Mouse (Mus musculus) ES-E14 (cell line): Measurements from ENCODE around the gene Atg4a-ps. TPM values are rescaled to one million over a fixed set of nuclear protein-coding genes. Genes with fewer than 3 reads are reported as not detected.
A peak's percentile ranks its signal among the peaks of the same experiment; 100 is the strongest.

ENCODE experiments used
- DNase-seq: peaks from one replicate; pipeline ENCODE4 v3.0.0-alpha.2; 2013; ENCODE audit warnings: low read depth, low spot score
- H3K27ac ChIP-seq: 2 replicates; pipeline ENCODE4 v1.5.1; 2012; ENCODE audit warnings: low read depth, mild to moderate bottlenecking, low read length, moderate library complexity, mixed read lengths; ENCODE audit not compliant: poor library complexity, insufficient read depth, severe bottlenecking
- H3K36me3 ChIP-seq: 2 replicates; pipeline ENCODE4 v1.6.1; 2012; ENCODE audit warnings: mild to moderate bottlenecking, low read length, moderate library complexity, mixed read lengths; ENCODE audit not compliant: control insufficient read depth, poor library complexity, insufficient read depth, severe bottlenecking
- H3K4me1 ChIP-seq, 2 experiments: fragments of 150-350 bp in 1 of 2; sonication (generic) in 1 of 2; 2 replicates each; pipeline ENCODE4 v1.6.1; 2012; ENCODE audit warnings: low read length in 2 of 2, mild to moderate bottlenecking in 1 of 2, mixed read lengths in 1 of 2; ENCODE audit not compliant: control insufficient read depth in 2 of 2, insufficient read depth in 2 of 2, poor library complexity in 1 of 2
- H3K4me3 ChIP-seq, 2 experiments: fragments of 150-350 bp in 1 of 2; sonication (generic) in 1 of 2; 2 replicates each; pipeline ENCODE4 v1.5.1; 2012; ENCODE audit warnings: low read length in 2 of 2, low read depth in 1 of 2, mild to moderate bottlenecking in 1 of 2, mixed read lengths in 1 of 2; ENCODE audit not compliant: insufficient read depth in 1 of 2, poor library complexity in 1 of 2, severe bottlenecking in 1 of 2
- H3K9ac ChIP-seq: 2 replicates; pipeline ENCODE4 v1.6.1; 2012; ENCODE audit warnings: low read depth, mild to moderate bottlenecking, low read length, mixed read lengths; ENCODE audit not compliant: poor library complexity, insufficient read depth, severe bottlenecking
- H3K9me3 ChIP-seq: fragments of 150-350 bp; sonication (generic); 2 replicates; pipeline ENCODE4 v1.6.1; 2012; ENCODE audit warnings: low read depth, mild to moderate bottlenecking, low read length; ENCODE audit not compliant: control insufficient read depth, insufficient read depth
- CHD2 ChIP-seq: IDR thresholded peaks from 2 replicates; pipeline ENCODE4 v1.6.1; 2014; ENCODE audit warnings: mild to moderate bottlenecking, low read depth, low read length, inconsistent platforms
- HCFC1 ChIP-seq: IDR thresholded peaks from 2 replicates; pipeline ENCODE4 v1.6.1; 2012; ENCODE audit warnings: low read length, inconsistent platforms, borderline replicate concordance; ENCODE audit not compliant: insufficient read depth
- MAFK ChIP-seq: IDR thresholded peaks from 2 replicates; pipeline ENCODE4 v1.6.1; 2014; ENCODE audit warnings: mild to moderate bottlenecking, low read depth, low read length, inconsistent platforms; ENCODE audit not compliant: insufficient read depth
- ZC3H11A ChIP-seq: IDR thresholded peaks from 2 replicates; pipeline ENCODE4 v1.6.1; 2012; ENCODE audit warnings: low read depth, mild to moderate bottlenecking, inconsistent platforms, low read length, borderline replicate concordance
- ZNF384 ChIP-seq: IDR thresholded peaks from 2 replicates; pipeline ENCODE4 v1.6.1; 2012; ENCODE audit warnings: low read depth, low read length, inconsistent platforms
- in situ Hi-C, 2 experiments: fragments of 600-800 bp; cut with MboI; formaldehyde crosslinking; loops; one replicate each; pipeline ENCODE4 v1.15.1; 2025; ENCODE audit warnings: low sequenced_read_pairs in 2 of 2, inconsistent platforms in 1 of 2; ENCODE audit not compliant: unreplicated experiment in 2 of 2
- total RNA-seq: library from RNA; depleted of rRNA; stranded (reverse); fragments of 300-350 nt; gene quantifications from 2 replicates; pipeline ENCODE4 v1.2.3, GENCODE M21; 2012

Gene Atg4a-ps
- total RNA-seq, 1 experiment: 0.18 TPM

GRCm38 (mm10) chr3:103683234-103683965 is 37.5 kb upstream of the Atg4a-ps start:
- no peak for TF ChIP-seq CHD2
- no peak for TF ChIP-seq ZNF384
- no peak for TF ChIP-seq HCFC1
- TF ChIP-seq MAFK: no peak
- TF ChIP-seq ZC3H11A: no peak
- H3K4me3 ChIP-seq: peak overlapping the region in 1 of 2 experiments; percentile 27; a peak in 3 of 4 replicates
- no peaks in the 10 kb centered on the region for H3K9me3 ChIP-seq
- no peak overlapping the region for H3K9ac ChIP-seq
- DNase-seq: no peak
- H3K27ac ChIP-seq: peak overlapping the region; percentile 27; the same call in 1 of the 2 replicates
- peaks cover 5 to 17% of the 10 kb centered on the region in 2 experiments for H3K4me1 ChIP-seq
- no peaks in the 10 kb centered on the region for H3K36me3 ChIP-seq
- in situ Hi-C loops: no loop called here

- H3K4me3 ChIP-seq: no peak overlapping the region
- peaks cover 5 to 17% of the 10 kb centered on the region in 2 experiments for H3K4me1 ChIP-seq
- no peaks in the 10 kb centered on the region for H3K36me3 ChIP-seq
- TF ChIP-seq ZC3H11A (no peak), MAFK (no peak), ZNF384 (no peak), HCFC1 (no peak), CHD2 (no peak)
- no peak overlapping the region for H3K27ac ChIP-seq
- no peak overlapping the region for H3K9ac ChIP-seq
- in situ Hi-C loops: no loop called here
- no peak for DNase-seq
- H3K9me3 ChIP-seq: no peaks in the 10 kb centered on the region
Observed at GRCm38 (mm10) chr3:103682473-103682872, 36.6 kb upstream of the Atg4a-ps start.

- TF ChIP-seq CHD2: no peak
- TF ChIP-seq ZNF384: no peak
- TF ChIP-seq HCFC1: no peak
- TF ChIP-seq MAFK: no peak
- TF ChIP-seq ZC3H11A: no peak
- no peak overlapping the region for H3K9ac ChIP-seq
- no peak overlapping the region for H3K27ac ChIP-seq
- no peaks in the 10 kb centered on the region for H3K36me3 ChIP-seq
- in situ Hi-C loops: no loop called here
- H3K4me3 ChIP-seq: no peak overlapping the region
- no peak for DNase-seq
- H3K4me1 ChIP-seq: peaks cover 3 to 13% of the 10 kb centered on the region in 2 experiments
- H3K9me3 ChIP-seq: no peaks in the 10 kb centered on the region
Observed at GRCm38 (mm10) chr3:103678811-103679210, 32.9 kb upstream of the Atg4a-ps start.

- Histone ChIP-seq H3K4me3 (no peak overlapping the region), H3K4me1 (no peaks in the 10 kb centered on the region), H3K9ac (no peak overlapping the region), H3K27ac (no peak overlapping the region), H3K9me3 (no peaks in the 10 kb centered on the region), H3K36me3 (no peaks in the 10 kb centered on the region)
- in situ Hi-C loops: no loop called here
- TF ChIP-seq MAFK (no peak), CHD2 (no peak), ZNF384 (no peak), ZC3H11A (no peak), HCFC1 (no peak)
- no peak for DNase-seq
Observed at GRCm38 (mm10) chr3:103672716-103673115, 26.8 kb upstream of the Atg4a-ps start.
